Mouse (Mus musculus) lung, adult 18-20 months (tissue): ENCODE results near the gene Cdh23.

Experiments used
- DNase-seq, 2 experiments: peaks; one replicate each; pipeline ENCODE4 v3.0.0; 2022; ENCODE audit warnings: mixed read lengths in 2 of 2

Gene Cdh23

DNA sequence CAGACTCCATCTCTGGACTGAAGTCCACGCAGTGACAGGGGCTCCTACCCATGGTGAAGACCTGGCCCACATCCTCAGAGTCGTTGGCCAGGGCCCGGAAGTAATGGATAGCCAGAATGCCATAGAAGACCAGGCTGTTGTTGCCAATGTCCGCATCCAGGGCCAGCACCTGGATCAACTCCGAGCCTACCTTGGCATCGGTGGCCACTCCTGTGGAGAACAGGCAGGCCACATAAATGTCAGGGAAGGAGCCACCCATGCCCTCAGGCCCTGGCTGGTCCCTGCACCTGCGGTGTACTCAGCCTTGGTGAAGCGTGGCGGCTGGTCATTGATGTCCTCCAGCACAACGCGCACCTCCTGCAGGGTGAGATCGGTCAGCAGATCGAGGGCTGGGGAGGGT is 385.7 kb downstream of the Cdh23 start:
- no peak for DNase-seq

DNA sequence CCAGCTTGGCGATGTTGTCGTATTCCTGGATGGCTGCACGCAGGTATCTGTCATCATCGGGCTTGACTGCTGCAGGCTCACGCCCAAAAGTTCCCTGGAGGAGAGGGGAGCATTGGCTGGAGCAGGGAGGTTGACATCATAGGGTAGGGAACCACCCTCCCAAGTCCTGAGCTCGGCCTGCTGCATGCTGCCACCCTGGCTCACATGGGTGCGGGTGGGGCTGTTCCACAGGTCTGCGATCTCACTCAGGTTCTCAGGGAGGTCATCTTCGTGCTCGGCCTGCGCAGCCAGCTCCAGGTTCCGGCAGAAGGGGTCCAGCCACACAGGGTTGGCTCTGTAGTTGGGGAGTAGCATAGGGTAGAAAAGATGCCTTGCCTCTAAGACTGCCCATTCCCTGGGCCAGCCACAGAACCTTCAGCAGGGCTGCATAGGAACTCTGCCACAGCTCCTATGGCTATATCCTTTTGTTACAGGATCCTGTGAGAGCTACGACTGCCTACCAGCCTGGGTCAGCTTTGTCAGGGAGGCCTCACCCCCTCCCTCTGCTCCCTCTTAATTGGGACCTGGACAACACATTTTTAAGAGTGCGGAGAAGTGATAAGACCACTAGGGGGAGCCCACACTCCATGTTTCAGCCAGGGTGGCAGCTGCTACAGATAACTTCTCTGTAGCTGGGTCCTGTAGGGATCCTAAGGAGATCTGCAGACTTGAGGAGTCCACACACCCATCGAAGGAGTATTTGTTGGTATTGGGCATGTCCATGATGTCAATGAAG is 391.2 kb downstream of the Cdh23 start:
- DNase-seq: peak; percentile 67 to 71

DNA sequence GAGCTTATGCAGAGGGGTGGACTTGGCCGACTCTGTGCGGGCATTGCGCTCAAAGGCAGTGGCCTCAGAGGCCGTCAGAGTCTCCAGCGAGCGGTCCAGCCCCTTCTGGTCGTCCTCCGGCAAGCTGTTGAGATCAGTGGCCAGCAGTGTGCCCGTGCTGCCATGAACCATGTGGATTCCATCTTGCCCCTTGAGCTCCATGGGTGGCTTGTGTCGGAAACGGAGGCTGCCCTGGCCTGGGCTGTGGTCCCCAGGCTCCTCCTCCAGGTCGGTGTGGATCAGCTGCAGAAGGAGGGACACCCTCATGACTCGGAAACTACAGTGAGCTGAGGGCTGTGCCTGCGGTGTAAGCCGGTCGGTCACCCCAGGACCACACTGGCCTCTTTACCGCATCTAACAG is 392.9 kb downstream of the Cdh23 start:
- no peak for DNase-seq

DNA sequence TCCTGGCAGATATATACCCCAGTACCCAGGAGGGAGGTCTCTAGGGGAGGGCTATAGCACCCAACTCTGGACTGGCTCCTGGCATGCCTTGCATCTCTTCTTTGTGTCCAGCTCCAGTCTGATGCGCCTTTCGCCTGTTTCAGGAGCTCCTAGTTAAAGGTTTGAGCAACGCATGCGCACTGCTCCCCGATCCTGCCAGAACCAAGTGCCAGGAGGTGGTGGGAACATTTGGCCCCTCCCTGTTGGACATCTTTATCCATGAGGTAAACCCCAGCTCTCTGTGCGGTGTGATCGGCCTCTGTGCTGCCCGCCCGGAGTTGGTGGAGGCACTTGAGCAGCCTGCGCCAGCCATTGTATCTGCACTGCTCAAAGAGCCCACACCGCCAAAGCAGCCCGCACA is 396.7 kb downstream of the Cdh23 start:
- no peak for DNase-seq

DNA sequence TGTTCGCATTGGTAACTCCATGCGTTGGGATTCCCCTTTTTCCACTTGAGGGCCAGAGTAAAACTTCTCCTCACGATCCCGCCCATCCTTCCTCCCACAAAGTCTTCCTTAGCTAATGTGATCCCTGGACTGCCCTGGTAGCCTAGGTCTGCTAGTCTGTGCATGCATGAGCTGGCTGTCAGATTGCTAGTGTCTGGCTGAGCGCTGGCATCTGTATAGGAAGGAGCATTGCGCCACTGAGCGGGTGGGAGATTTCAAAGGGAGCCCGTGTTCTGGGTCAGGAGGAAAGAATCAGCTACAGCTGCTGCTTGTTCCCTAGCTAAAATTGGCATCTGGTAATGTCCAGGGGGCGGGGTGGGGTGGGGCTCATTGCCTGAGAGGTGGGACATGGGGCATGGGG is 400.3 kb downstream of the Cdh23 start:
- peak in 1 of 2 experiments; percentile 66 for DNase-seq

DNA sequence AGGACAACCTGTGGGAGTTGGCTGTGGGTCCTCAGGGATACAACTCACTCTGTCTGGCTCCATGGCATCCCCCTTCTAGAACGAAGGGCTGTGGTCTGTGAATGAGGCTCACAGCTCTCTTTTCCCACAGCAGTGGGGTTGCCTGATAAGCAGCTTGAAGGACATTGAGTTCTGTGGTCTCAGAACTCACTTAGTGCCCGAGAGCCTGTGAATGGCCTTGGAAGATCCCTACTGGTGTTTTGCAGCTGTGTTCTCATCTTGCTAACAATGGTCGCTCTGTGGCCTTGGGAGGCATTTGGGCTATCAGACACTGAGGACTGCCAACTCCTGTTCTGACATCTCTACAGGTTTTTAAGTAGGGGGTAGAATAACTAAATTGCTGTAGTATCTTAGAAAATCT is 400.9 kb downstream of the Cdh23 start:
- no peak for DNase-seq

DNA sequence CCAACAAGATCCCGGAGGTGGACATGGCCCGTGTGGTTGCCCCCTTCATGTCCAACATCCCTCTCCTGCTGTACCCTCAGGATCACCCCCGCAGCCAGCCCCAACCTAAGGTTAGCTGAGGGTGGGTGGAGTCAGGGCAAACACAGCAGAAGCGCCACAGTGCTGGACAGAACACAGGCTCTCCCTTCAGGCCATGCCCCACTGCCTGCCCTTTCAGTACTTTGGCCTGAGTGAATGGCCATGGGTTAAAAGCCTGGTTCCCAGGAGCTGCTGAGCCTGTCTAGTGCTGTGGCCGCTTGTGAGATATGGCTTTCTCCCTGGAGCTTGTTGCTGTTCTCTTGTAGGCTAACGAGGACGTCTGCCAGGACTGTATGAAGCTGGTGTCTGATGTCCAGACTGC is 401.7 kb downstream of the Cdh23 start:
- DNase-seq: no peak

DNA sequence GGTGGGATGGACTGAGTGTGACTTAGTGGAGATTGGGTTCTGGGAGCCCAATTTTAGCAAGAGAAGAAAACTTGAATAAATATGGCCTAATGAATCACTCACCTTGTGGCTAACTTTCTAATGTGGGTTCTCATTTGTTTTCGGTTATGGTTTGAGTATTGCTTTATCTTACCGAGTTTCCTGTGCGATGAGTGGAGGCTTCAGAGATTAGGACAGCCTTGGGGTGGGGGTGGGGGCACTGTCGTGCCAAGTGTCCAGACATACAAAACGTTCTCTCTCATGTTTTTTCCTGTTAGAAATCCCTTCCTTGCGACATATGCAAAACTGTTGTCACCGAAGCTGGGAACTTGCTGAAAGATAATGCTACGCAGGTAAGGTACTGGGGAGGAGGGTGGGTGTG is 404.1 kb downstream of the Cdh23 start:
- DNase-seq: no peak

DNA sequence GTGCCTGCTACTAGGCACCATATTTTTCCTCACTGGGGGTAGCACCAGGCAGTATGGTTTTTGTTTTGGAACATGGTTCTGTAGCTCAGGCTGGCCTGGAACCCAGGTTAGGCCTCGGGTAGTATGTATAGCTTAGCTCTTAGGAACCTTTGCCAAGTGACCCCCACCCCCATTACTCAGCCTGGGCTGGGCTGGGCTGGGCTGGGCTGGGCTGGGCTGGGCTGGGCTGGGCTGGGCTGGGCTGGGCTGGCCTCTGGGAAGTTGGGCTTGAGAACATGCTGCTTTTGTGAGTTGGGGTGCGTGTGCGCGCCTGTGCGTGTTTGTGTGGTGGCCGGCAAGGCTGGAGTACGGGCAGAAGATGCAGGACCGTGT is 405.6 kb downstream of the Cdh23 start:
- DNase-seq: no peak

DNA sequence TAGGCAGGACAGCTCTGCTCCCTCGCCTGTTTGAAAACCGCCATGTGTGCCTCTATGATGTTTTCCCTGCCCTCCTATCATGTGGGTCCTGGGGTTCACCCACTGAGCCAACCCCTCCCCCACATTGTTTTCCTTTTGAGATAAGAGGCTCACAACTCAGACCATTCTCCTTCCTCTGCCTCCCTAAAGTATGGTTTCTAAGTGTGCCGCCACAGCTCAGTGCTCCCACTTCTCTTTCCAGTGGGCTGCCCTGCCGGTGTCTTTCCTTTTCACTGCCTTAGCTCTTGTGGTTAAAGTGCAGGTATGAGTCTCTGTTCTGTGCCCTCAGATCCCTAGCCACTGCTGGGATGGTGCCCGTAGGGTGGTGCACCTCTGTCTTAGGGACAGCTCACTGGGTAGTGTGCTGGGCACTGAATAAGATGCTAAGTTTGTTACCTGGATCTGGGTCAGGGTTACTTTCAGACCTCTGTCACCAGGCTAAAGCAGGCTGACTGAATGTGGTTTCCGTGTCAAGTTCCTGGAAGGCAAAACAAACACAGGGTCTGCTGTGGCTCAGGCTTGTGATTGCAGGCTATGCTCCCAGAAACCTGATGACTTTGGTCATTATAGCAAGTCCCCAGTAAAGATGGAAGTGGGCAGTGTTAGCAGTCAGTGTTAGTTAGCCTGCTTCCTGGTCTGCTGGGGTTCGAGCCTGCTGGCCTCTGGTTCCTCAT is 406.1 kb downstream of the Cdh23 start:
- no peak for DNase-seq

DNA sequence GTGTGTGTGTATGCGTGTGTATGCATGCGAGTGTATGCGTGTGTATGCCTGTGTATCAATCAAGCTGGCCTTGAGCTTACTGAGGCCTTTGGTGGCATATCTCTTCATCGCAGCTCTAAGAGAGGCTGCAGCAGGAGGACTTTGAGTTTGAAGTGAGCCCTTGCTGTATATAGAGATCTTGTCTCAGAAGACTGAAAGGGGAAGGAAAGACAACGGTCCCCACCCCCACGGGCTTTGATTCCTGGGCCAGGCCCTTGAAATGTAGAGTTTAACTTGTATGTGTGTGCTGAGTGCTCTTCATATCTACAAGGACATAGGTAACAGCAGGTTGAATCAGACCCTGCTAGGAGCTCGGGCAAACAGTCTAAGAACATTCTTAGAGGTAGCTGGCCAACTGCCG is 407.1 kb downstream of the Cdh23 start:
- peak; percentile 63 to 65 for DNase-seq

DNA sequence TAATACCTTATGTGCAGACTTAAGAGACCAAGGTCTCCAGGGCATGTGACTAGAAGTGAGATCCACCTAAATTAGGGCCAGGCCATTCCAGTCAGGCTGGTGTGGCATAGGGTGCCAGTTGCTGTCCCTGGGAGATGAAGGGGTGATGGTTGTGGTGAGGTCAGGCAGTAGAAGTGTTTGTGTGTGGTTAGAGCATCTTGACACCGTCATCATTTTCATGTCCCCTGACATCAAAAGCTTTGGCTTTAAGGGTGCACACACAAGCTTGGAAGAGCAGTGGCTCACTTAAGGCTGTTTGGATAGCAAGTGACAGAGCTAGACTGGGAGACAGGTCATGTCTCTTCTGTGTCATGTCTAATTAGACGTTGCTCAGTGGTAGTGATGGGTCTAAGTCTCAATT is 408.6 kb downstream of the Cdh23 start:
- no peak for DNase-seq

DNA sequence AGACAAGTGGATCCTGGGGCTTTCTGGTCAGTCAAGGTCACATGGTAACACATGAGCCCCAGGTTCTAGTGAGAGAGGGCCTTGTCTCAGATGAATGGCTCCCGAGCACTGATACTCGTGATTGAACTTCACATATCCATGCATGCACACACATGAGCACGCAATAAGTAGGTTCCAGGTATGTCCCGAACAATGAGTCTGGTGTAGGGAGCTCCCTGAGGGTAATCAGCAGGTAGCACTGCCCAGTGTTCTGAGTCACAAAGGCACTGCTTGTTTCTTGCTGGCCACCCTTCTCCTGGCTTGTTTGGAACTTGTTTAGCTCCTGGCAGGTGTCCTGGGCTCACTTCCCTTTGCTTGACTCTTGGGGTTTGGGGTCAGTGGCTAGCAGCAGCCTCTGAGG is 409.1 kb downstream of the Cdh23 start:
- DNase-seq: no peak

DNA sequence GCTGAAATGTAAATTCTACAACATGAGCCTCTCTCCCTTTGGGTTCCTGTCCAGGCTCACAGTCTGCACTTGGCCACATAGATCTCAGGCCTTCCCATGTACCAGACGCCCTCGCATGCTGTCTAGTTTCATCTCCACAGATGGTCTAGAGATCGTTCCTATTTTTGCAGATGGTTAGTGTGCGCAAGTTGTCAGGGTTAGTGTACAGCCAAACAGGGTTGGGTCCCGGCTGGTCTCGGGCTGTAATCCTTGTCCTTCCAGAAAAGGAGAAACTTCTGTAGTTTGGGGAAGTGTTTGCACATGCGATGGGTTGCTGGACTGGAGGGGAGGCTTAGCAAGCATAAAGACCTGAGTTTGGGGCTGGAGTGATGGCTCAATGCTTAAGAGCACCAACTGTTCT is 409.7 kb downstream of the Cdh23 start:
- DNase-seq: no peak

DNA sequence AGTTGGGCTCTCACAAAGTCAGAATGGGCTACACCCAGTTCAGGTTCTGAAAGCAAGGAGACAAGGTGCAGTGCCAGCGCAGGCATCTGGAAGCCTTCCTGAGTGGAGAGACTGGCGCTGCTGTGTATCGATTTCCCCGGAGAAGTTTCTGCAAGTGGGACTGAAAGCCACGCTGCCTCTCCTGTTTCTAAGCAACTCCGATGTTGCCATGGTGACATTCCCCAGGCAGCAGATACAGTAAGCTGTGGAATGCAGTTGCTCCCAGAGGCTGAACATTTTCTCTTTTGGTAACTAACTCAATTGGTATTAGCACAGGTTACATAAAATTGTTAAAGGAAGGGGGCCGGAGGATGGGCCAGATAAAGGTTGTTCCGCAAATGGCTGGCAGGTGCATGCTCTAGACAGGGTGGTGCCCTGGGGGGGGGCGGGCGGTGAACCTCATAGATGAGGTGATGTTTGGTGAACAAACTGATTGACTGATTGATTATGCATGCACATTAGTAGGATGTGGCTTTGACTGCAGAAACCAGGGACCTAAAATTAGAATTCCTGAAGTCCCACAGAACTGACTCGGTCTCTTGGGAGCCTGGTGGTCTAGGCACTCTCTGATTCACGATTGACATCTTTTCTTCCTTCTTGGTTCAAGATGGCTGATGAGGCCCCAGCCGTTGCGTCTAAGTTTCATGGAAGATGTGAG is 410.5 kb downstream of the Cdh23 start:
- peak in 1 of 2 experiments; percentile 63 for DNase-seq

DNA sequence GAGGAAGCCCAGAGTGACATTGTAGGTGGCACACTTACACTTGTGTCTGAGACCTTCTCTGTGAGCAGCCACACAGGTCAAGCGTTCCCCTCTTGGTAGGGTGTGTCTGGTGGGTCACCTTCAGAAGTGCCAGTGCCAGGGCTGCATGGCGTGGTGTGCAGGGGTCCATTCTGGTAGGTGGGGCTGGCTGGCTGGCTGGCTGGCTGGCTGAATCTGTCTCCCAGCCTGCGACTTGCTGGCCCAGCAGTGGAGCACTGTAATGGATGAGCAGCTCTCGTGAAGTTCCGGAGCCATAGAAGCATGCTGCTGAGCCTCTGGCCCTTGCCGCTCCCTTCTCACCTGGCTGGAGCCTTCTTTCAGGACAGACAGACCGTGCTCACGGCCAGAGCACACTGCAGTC is 411.1 kb downstream of the Cdh23 start:
- no peak for DNase-seq

DNA sequence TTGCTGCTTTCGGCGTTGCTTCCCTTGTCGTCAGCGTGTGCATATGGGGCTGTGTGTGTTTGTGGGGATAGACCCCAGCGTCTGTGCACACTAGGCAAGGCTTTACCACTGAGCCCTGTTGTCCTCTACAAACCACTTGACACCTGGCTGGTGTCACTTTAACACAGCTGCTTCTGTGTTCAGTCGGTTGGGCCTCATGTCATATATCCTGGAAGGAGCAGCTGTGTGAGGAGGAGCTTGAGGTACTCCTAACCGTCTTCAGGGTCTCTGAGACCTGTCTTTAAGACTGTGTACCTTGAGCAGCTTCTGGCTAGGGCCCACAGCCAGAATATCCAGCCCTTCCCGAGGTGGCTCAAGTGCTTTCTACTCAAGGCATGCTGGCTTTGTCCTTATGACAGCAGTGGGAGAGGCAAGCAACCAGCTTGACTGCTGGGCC is 411.6 kb downstream of the Cdh23 start:
- peak in 1 of 2 experiments; percentile 45 for DNase-seq

DNA sequence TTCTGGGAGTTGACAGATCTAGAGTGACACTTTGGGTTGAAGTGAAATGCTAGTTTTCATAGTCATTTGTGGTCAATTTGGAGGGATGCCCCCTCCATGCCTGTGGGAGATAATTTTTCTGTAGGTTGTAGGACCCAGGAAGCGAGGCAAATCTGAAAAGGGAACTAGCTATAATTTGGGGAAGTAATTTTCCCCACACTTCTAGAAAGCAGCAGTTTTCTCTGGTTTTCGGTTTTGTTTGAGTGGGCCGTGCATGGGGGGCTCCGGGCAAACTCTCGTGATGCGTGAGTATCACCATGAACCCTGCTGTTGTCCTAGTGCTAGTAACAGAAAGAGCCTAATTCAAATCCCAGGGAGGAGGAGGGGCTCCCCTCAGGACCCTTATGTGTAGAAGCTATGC is 412.0 kb downstream of the Cdh23 start:
- DNase-seq: no peak

DNA sequence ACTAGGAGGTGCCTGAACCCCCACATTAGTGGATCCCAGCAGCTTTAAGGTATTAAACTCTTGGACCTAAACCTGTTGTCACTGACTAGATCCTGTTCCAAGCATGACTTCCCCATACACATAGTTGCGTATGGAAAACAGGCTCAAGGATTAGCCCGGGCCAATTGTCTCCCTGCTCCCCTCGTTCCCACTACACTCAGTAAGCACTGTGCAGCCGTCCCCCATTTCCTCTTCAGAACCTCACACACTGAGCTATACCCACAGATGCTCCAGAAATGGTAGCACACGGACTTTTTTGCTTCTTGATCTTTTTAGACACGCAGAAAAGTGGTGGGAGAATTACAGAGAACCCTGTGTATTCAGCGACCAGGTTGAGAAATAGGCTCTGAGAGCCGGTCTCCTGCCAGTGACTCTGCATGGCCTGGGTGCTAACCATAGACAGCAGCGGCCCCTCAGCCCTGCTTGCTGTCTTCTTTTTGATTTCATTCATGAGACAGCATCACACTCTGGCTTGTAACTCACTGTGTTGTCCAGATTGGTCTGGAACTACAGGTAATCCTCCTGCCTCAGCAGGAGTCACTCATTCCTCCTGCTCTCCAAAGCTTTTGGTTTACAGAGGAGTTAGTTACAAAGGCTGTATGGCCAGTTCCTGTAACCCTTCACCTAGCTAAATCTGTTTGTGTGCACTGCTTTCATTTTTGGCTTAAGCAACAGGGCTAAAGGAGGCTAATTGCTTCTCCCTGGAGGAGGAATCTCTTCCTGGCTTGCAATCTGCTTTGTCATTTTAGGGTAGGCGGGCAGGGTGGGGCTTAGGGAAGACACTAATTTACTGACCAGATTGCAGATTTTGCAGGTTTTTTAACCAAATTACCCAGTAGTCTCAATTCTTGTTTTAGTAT is 413.9 kb downstream of the Cdh23 start:
- DNase-seq: peak in 1 of 2 experiments; percentile 60

DNA sequence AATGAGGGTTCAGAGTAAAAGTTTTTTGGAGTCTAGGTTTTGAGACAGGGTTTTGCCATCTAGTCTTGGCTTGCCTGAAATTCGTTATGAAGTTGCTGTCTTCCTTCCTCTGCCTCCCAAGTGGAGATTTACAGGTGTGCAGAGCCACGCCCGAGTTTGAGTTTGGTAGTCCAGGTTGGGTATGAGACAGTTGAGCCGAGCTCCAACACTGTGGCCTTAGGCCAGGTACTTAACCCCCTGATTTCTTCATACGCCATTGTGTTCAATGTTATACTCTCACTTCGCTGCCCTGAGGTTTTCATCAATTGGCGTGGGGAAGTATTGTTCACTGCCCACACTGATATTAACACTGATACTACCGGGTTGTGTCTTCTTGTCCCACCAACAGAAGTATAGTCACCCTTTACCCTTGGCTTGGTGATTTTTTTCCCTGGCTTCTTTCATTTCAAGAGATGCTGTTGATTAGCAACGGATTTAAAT is 414.7 kb downstream of the Cdh23 start:
- no peak for DNase-seq

DNA sequence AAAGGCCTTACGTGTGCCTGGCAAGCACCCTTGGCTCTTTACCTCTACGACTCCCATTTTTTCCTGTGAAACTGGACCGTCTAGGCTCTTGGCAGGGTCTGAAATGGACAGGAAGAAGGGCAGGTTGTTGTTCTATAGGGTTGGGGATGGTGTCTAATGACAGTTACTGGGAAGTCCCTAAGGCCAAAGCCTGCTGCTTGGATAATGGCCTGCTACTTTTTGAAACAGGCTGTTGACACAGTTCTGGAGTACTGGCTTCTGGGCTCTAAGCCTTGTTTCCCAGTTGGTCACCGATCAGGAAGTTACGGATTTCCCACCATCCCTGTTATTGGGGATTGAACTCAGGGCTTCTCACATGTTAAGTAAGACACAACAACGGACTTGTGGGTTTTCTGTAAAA is 415.9 kb downstream of the Cdh23 start:
- DNase-seq: no peak

DNA sequence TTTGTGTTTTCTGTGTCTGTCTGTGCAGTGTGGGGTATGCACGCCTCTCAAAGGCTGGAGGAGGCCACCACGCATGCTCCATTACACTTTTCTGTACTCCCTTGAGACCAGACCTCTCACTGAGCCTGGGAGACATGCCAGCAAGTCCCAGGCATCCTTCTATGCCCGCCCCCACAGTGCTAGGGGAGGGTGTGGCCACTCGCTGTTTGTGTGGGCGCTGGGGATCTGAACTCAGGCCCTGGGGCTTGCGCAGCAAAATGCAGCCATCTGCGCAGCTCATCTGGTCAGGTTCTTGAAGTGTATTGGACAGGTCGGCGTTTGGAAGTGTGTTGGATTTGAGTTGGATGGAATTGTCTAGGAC is 416.4 kb downstream of the Cdh23 start:
- DNase-seq: peak; percentile 60 to 62
